Mouse (Mus musculus): ENCODE data around the gene Dynlt1f. TPM values are rescaled to one million over a fixed set of nuclear protein-coding genes. Genes with fewer than 3 reads are reported as not detected.
"Not testable (repeated sequence)": the region's sequence is repeated elsewhere in the genome, so short reads cannot be mapped to it uniquely, and the experiment has no call there.

Gene Dynlt1f
- polyA plus RNA-seq, 1 experiment from 2014 or later, result 98.1 TPM

DNA sequence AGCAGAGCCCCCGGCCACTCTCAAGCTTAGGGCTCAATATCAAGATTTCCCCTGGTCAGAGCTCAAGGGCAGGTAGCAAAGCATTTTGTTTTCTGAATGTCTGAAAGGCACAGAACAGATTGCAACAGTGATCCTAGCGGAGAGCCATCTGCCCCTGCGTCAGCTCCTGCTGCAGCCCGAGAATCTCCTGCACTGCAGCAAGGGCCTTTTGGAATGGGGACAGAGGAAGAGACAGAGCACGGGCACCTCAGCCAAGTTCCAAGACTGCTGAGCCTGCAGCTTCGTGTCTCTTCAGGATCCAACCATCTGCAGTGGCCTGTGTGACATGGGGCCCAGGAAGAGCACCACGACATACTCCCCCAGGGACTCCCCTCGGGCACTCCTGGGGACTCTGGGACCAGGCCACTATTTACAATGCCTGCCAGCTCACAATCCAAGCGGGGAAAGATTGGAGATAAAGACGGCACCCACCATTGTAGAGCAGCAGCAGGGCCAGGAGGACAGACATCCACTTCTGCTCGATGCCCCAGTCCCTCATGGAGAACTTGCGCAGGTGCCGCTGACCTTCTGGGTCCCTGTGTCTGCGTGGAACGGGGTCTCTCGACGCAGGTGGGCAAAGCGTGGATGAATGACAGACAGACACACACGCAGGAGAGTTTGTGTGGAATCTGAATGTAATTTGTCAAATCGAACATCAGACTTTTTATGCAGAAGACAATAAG is 34.8 kb downstream of the Dynlt1f start:
- ATAC-seq (ENCODE audit: low read depth); H3K27me3 ChIP-seq; H3K9ac ChIP-seq; H3K9me3 ChIP-seq (replicated peaks); H3K4me2 ChIP-seq; DNase-seq; H3K4me1 ChIP-seq (replicated peaks); H3K36me3 ChIP-seq; H3K27ac ChIP-seq; H3K4me3 ChIP-seq (replicated peaks): not testable (repeated sequence)
- WGBS (ENCODE audit: insufficient replicate concordance), result 66% methylated on average over 18 of the region's 20 CpGs

DNA sequence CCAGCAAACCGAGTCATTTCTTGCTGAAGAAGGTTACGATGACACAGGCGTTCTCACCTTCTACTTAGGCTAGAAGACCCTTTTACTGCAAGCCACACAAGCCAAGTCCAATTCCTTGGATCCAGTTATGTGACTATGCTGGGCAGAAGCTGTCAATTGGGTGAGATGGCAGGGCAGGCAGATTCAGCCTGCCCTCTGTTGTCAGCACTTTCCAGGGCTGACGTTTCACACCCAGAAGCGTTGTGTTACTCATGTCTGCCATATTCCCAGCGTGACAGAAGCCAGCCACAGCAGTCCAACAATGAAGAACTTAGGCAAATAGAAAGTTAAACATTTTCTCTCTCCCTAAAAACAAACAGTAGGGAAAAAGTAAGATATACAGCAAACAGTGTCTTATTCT is 35.7 kb downstream of the Dynlt1f start:
- DNase-seq; H3K36me3 ChIP-seq; ATAC-seq (ENCODE audit: low read depth); H3K9ac ChIP-seq; H3K4me1 ChIP-seq (replicated peaks); H3K27ac ChIP-seq; H3K27me3 ChIP-seq; H3K9me3 ChIP-seq (replicated peaks); H3K4me3 ChIP-seq (replicated peaks); H3K4me2 ChIP-seq: not testable (repeated sequence)
- WGBS (ENCODE audit: insufficient replicate concordance), result 63% methylated on average over 5 of the region's 6 CpGs

DNA sequence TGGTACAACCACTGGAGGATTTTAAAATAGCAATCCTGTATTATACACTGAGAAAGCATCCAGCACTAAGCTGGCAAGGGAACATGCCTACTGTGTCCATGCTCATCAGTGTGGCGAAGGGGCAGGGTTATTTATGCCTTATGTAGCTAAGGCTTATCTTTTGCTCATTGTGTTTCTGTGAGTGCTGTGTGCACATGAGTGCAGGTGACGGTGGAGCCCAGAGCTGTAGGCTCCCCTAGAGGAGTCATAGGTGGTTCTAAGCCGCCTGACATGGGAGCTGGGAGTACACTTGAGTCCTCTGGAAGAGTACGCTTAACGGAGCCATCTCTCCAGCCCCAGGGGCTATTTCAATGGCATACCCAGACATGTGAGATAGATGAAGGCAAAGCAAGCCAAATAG is 36.4 kb downstream of the Dynlt1f start:
- not testable (repeated sequence) for DNase-seq; ATAC-seq (ENCODE audit: low read depth)
- WGBS (ENCODE audit: insufficient replicate concordance), result 65% methylated on average over 5 of the region's 5 CpGs

DNA sequence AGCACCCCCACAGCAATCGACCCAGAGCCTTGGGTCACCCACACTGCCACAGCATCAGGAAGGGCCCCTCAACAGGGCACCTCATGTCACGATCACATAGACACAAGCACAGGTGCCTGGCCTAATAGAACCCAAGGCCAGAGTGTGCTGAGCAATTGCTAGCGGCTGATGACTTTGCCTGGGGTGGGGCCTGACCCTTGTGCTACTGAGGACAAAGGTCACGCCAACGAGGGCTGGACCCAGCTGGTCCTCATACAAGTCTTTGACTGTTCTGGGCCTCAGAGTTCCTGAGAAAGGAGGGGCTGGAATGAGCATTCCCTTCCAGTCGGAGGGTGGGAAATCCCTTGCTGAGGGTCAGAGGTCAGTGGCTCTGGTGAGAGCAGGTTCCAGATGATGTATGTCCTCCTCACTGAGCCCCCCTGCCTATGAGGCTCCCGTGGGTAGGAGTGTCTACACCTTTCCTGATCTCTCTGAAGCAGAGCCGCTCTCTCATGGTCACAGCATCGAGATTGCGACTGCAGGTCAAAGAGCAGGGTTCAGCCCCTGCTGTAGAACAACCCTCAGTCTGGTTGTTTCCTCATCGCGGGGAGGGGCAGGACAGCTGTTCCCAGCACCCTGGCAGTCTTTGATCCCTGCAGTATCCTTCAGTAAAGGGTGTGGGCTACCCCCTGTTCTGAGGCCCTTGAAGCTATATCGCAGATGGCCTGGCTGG is 37.9 kb downstream of the Dynlt1f start:
- not testable (repeated sequence) for H3K4me1 ChIP-seq (replicated peaks); DNase-seq; H3K36me3 ChIP-seq; H3K9ac ChIP-seq; H3K27ac ChIP-seq; H3K27me3 ChIP-seq; H3K4me2 ChIP-seq; H3K4me3 ChIP-seq (replicated peaks); H3K9me3 ChIP-seq (replicated peaks)
- peak; percentile 75 for ATAC-seq (ENCODE audit: low read depth)
- WGBS (ENCODE audit: insufficient replicate concordance), result 50% methylated on average over 7 of the region's 13 CpGs

More for the DNA sequence above, 36.4 kb downstream of the Dynlt1f start:
- not testable (repeated sequence) for H3K9ac ChIP-seq; H3K27ac ChIP-seq; H3K4me1 ChIP-seq (replicated peaks); H3K9me3 ChIP-seq (replicated peaks); H3K4me3 ChIP-seq (replicated peaks); H3K4me2 ChIP-seq; H3K36me3 ChIP-seq; H3K27me3 ChIP-seq

DNA sequence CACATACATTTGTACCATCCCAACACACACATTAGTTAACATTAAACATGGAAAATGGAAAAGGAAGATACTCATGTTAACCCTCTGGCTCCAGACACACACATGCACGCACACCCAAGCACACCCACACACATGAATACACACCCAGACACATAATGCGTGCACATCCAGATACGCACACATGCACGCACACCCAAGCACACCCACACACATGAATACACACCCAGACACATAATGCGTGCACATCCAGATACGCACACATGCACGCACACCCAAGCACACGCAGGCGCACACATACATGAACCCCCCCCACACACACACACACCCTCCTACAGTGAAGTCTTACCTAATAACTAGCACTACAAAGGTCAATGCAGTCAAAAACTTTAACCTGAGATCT is 39.0 kb downstream of the Dynlt1f start:
- 81% methylated on average over 9 of the region's 9 CpGs for WGBS (ENCODE audit: insufficient replicate concordance)
- not testable (repeated sequence) for H3K9me3 ChIP-seq (replicated peaks)

DNA sequence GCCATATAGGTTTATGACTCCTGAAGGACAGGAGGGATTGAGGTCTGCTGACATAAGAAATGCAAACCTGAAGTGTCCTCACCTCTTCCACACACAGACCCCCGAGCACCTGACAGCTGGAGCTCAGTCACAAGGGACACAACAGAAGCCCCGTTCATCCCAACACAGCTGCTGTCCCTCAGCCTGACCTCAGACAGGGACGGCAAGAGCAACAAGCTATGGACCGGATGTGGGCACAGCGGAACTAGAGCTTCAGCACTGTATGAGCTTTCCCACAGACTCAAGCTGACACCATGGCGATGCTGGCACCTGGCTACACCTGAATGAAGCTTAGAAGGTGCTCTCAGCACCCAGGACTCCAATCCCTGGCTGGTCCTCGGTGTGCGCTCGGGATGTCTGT is 41.4 kb downstream of the Dynlt1f start:
- 53% methylated on average over 6 of the region's 9 CpGs for WGBS (ENCODE audit: insufficient replicate concordance)
- H3K27ac ChIP-seq; ATAC-seq (ENCODE audit: low read depth); H3K9me3 ChIP-seq (replicated peaks); H3K9ac ChIP-seq; H3K4me3 ChIP-seq (replicated peaks); H3K36me3 ChIP-seq; H3K4me2 ChIP-seq; DNase-seq; H3K27me3 ChIP-seq; H3K4me1 ChIP-seq (replicated peaks): not testable (repeated sequence)

More for the DNA sequence above, 39.0 kb downstream of the Dynlt1f start:
- ATAC-seq (ENCODE audit: low read depth); DNase-seq; H3K4me3 ChIP-seq (replicated peaks); H3K27me3 ChIP-seq; H3K36me3 ChIP-seq; H3K4me2 ChIP-seq; H3K4me1 ChIP-seq (replicated peaks); H3K27ac ChIP-seq; H3K9ac ChIP-seq: not testable (repeated sequence)

DNA sequence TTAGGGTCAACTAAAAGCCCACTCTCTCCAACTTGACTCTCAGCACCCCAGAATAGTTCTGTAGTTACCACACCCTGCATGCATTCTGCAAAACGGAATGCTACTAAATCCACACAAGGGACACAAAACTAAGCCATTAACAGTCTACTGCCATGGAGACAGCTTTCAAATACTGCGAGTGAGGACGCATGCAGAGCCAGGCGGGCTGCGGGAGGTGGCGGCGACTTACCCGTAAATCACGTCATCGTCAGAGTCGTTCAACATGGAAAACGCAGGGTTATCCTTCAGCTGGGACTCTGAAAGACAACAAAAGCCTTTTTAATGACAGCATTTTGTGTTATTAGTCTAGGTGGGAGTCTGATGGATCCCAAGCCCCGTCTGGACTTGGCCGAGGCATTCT is 42.2 kb downstream of the Dynlt1f start:
- WGBS (ENCODE audit: insufficient replicate concordance), result 81% methylated on average over 11 of the region's 14 CpGs

DNA sequence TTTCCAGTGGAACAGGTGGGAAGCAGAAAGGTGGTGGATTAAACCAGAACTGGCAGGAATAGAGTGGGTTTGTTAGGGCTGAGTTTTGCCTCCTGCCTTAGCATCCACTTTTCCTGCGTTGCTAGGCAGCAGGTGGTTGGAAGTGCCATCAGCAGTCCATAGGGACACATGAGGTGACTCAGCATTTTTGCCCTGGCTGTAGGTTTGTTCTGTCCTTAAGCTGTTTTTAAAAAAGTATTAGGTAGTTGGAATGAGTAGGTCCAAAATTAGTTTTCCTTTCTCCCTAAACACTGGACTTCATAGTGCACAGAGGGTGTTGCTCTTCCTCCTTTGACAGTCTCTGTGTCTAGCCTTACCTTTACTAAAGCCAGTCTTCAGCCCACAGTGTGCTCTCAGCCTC is 50.4 kb downstream of the Dynlt1f start:
- H3K9ac ChIP-seq; ATAC-seq (ENCODE audit: low read depth); H3K4me3 ChIP-seq (replicated peaks); DNase-seq; H3K4me1 ChIP-seq (replicated peaks); H3K27ac ChIP-seq; H3K36me3 ChIP-seq; H3K9me3 ChIP-seq (replicated peaks); H3K4me2 ChIP-seq; H3K27me3 ChIP-seq: not testable (repeated sequence)
- 58% methylated on average over 1 of the region's 1 CpGs for WGBS (ENCODE audit: insufficient replicate concordance)

More for the DNA sequence above, 42.2 kb downstream of the Dynlt1f start:
- not testable (repeated sequence) for ATAC-seq (ENCODE audit: low read depth); H3K4me3 ChIP-seq (replicated peaks); DNase-seq; H3K36me3 ChIP-seq; H3K9ac ChIP-seq; H3K27ac ChIP-seq; H3K9me3 ChIP-seq (replicated peaks); H3K4me1 ChIP-seq (replicated peaks); H3K4me2 ChIP-seq; H3K27me3 ChIP-seq

DNA sequence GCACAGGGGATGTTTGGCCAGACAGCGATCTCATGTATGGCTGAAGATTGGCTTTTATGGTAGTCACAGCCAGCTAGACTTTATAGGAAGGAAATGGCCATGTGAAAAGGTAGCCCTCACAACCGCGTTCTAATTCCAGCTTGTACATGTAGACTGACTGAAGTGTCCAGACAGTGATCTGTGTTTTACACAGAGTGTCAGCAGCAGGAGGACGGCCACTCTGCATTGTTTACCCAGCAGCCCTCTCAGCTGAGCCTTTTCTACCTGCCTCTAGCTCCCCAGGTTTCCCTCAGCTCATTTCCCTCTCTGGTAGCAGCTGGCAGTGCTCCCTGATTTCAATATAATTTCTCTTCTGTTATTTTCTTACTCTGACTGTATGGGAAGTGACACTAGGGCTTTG is 53.5 kb downstream of the Dynlt1f start:
- peak overlapping the region; percentile 28; the same call in 1 of the 2 replicates for H3K4me3 ChIP-seq (replicated peaks)

DNA sequence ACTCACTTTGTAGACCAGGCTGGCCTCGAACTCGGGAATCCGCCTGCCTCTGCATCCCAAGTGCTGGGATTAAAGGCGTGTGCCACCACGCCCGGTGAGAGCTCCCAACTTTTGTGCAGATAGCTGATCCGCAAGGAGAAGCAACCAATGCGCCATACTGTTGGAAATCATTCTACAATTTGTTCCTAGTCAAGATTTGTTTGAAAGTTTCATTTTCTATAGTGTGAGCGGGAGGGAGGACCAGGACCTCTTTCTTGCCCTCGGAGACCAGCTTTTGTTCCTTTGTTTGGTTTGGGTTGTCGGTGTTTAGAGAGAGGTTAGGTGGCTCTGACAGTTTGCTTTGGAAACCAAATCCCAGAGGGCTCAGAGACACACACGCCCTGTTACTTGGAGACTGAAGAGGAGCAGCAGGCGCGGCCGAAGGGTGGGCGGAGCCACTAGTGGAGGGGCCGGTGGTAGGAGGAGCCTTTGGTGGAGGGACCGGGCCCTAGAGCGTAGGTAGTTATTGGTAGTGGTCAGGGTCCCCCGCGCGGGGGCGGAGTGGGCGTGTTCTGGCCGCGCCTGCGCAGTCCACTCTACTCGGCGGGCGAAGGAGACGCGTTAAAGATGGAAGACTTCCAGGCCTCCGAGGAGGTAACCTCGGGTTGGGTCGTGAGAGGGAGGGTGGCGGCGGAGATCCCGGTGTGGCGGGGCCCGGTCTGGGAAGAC is 54.3 kb downstream of the Dynlt1f start, which contains the start of gene Dynlt1c:
Dynlt1c (plus strand) TSS at position 468 of the 708 bp plus-strand sequence.
- peak; percentile 89 for DNase-seq
- H3K27me3 ChIP-seq; H3K36me3 ChIP-seq; H3K4me1 ChIP-seq (replicated peaks); H3K9ac ChIP-seq; H3K9me3 ChIP-seq (replicated peaks); H3K27ac ChIP-seq: not testable (repeated sequence)
- peak; percentile 96 for ATAC-seq (ENCODE audit: low read depth)
- Histone ChIP-seq H3K4me2 (peak within 1 kb of the TSS; percentile 51), H3K4me3 (replicated peaks) (peak within 1 kb of the TSS; percentile 48)
- 12% methylated on average over 29 of the region's 40 CpGs for WGBS (ENCODE audit: insufficient replicate concordance)

More for the DNA sequence above, 53.5 kb downstream of the Dynlt1f start:
- not testable (repeated sequence) for H3K9me3 ChIP-seq (replicated peaks); H3K9ac ChIP-seq; H3K4me1 ChIP-seq (replicated peaks); H3K27ac ChIP-seq; H3K36me3 ChIP-seq; H3K27me3 ChIP-seq
- H3K4me2 ChIP-seq, result 0 out of 2 replicates have a peak overlapping the region, but pooled peaks have one; percentile 33
- DNase-seq, result peak; percentile 3
- WGBS (ENCODE audit: insufficient replicate concordance), result 6% methylated on average over 3 of the region's 4 CpGs
- 0 out of 2 replicates have a peak, but pooled peaks have one; percentile 16 for ATAC-seq (ENCODE audit: low read depth)

DNA sequence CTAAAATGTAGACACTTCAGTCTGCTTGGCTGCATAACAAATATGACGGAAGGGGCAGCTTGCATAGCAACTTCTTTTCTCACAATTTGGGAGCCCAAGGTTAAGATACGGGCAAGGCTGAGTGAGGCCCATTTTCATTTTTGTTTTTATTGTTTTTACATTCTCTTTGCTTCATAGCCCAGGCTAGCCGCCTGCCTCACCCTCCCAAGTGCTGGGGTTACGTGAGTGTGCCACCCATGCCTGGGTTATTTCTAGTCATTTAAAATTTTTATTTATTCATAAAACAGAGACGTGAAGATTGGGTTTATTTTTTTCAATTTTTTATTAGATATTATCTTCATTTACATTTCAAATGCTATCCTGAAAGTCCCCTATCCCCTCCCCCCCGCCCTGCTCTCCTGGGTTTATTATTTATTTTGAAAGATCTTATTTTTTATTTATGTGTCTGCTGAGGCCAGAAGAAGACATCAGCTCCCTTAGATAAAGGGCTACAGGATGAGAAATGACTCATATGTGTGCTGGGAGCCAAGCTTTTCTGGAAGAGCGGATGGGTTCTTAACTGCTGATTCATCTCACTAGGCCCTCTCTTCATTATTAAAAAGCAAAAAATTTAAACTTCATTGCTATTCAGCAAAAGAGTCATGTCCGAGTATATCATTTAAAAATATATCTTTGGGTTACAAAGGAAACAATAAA is 55.3 kb downstream of the Dynlt1f start:
- not testable (repeated sequence) for H3K4me2 ChIP-seq; DNase-seq; H3K4me1 ChIP-seq (replicated peaks); H3K4me3 ChIP-seq (replicated peaks); H3K9me3 ChIP-seq (replicated peaks); ATAC-seq (ENCODE audit: low read depth); H3K27ac ChIP-seq; H3K9ac ChIP-seq; H3K27me3 ChIP-seq; H3K36me3 ChIP-seq
- WGBS (ENCODE audit: insufficient replicate concordance), result 74% methylated on average over 6 of the region's 8 CpGs
